Mouse (Mus musculus): ENCODE results near the gene Rps6kc1. TPM values are rescaled to one million over a fixed set of nuclear protein-coding genes. Genes with fewer than 3 reads are reported as not detected.

Rps6kc1 gene
- polyA plus RNA-seq, 1 experiment from 2014 or later, result 28.4 TPM

GRCm38 (mm10) chr1:190658266-190658665, 253.3 kb downstream of the Rps6kc1 start:
- H3K27ac ChIP-seq (replicated peaks), result no peak overlapping the region
- no peak overlapping the region for H3K4me3 ChIP-seq
- H3K4me1 ChIP-seq, result peaks cover 56% of the 10 kb centered on the region
- no peaks in the 10 kb centered on the region for H3K9me3 ChIP-seq
- no peaks in the 10 kb centered on the region for H3K36me3 ChIP-seq
- no peak for ATAC-seq (replicated peaks)
- no peak overlapping the region for H3K4me2 ChIP-seq (replicated peaks)
- 93% methylated on average over 13 of the region's 13 CpGs for WGBS
- H3K9ac ChIP-seq (replicated peaks), result no peak overlapping the region
- no peaks in the 10 kb centered on the region for H3K27me3 ChIP-seq

- ATAC-seq (replicated peaks), result no peak
- H3K4me1 ChIP-seq, result peaks cover 49% of the 10 kb centered on the region
- H3K9ac ChIP-seq (replicated peaks), result no peak overlapping the region
- H3K36me3 ChIP-seq, result no peaks in the 10 kb centered on the region
- H3K4me3 ChIP-seq, result no peak overlapping the region
- H3K27me3 ChIP-seq, result no peaks in the 10 kb centered on the region
- H3K27ac ChIP-seq (replicated peaks), result peak overlapping the region; percentile 59; the same call in 1 of the 2 replicates
- no peaks in the 10 kb centered on the region for H3K9me3 ChIP-seq
- 58% methylated on average over 9 of the region's 9 CpGs for WGBS
- H3K4me2 ChIP-seq (replicated peaks), result no peak overlapping the region
Measured at GRCm38 (mm10) chr1:190656089-190656488, 255.5 kb downstream of the Rps6kc1 start.

- Histone ChIP-seq H3K4me2 (replicated peaks) (no peak overlapping the region), H3K9ac (replicated peaks) (no peak overlapping the region), H3K9me3 (no peaks in the 10 kb centered on the region), H3K27me3 (no peaks in the 10 kb centered on the region), H3K36me3 (no peaks in the 10 kb centered on the region), H3K4me1 (peaks cover 46% of the 10 kb centered on the region), H3K4me3 (no peak overlapping the region), H3K27ac (replicated peaks) (peak overlapping the region; percentile 65)
- 46% methylated on average over 7 of the region's 7 CpGs for WGBS
- ATAC-seq (replicated peaks), result no peak
Measured at GRCm38 (mm10) chr1:190655651-190656050, 255.9 kb downstream of the Rps6kc1 start.

GRCm38 (mm10) chr1:190655081-190655480, 256.5 kb downstream of the Rps6kc1 start:
- Histone ChIP-seq H3K9ac (replicated peaks) (no peak overlapping the region), H3K4me1 (peaks cover 43% of the 10 kb centered on the region), H3K4me2 (replicated peaks) (no peak overlapping the region), H3K36me3 (no peaks in the 10 kb centered on the region), H3K27me3 (no peaks in the 10 kb centered on the region), H3K9me3 (no peaks in the 10 kb centered on the region), H3K4me3 (no peak overlapping the region), H3K27ac (replicated peaks) (peak overlapping the region; percentile 65; the same call in 1 of the 2 replicates)
- ATAC-seq (replicated peaks), result no peak
- WGBS, result 72% methylated on average over 7 of the region's 7 CpGs

GRCm38 (mm10) chr1:190654694-190655001, 256.9 kb downstream of the Rps6kc1 start:
- H3K9ac ChIP-seq (replicated peaks), result no peak overlapping the region
- peaks cover 38% of the 10 kb centered on the region for H3K4me1 ChIP-seq
- H3K27me3 ChIP-seq, result no peaks in the 10 kb centered on the region
- H3K4me2 ChIP-seq (replicated peaks), result peak overlapping the region; percentile 27
- peak; percentile 68 for ATAC-seq (replicated peaks)
- peak overlapping the region; percentile 65 for H3K27ac ChIP-seq (replicated peaks)
- no peaks in the 10 kb centered on the region for H3K9me3 ChIP-seq
- H3K36me3 ChIP-seq, result no peaks in the 10 kb centered on the region
- H3K4me3 ChIP-seq, result no peak overlapping the region
- WGBS, result 35% methylated on average over 6 of the region's 6 CpGs

- H3K4me1 ChIP-seq, result peaks cover 37% of the 10 kb centered on the region
- no peak overlapping the region for H3K9ac ChIP-seq (replicated peaks)
- no peak overlapping the region for H3K4me3 ChIP-seq
- WGBS, result 16% methylated on average over 20 of the region's 20 CpGs
- peak overlapping the region; percentile 27 for H3K4me2 ChIP-seq (replicated peaks)
- peak; percentile 76 for ATAC-seq (replicated peaks)
- H3K27ac ChIP-seq (replicated peaks), result peak overlapping the region; percentile 65
- H3K36me3 ChIP-seq, result no peaks in the 10 kb centered on the region
- H3K27me3 ChIP-seq, result no peaks in the 10 kb centered on the region
- H3K9me3 ChIP-seq, result no peaks in the 10 kb centered on the region
Measured at GRCm38 (mm10) chr1:190653989-190654693, 257.4 kb downstream of the Rps6kc1 start.

GRCm38 (mm10) chr1:190653081-190653480, 258.5 kb downstream of the Rps6kc1 start:
- Histone ChIP-seq H3K4me2 (replicated peaks) (no peak overlapping the region), H3K27me3 (no peaks in the 10 kb centered on the region), H3K36me3 (no peaks in the 10 kb centered on the region), H3K4me3 (no peak overlapping the region), H3K27ac (replicated peaks) (no peak overlapping the region), H3K9me3 (no peaks in the 10 kb centered on the region), H3K9ac (replicated peaks) (no peak overlapping the region), H3K4me1 (peaks cover 30% of the 10 kb centered on the region)
- WGBS, result 82% methylated on average over 6 of the region's 6 CpGs
- ATAC-seq (replicated peaks), result no peak

Other genes starting within 250 kb of the Rps6kc1 start
- 64.6 and 67.6 TPM in 2 replicates for gene Angel2, start 13.3 kb upstream of the Rps6kc1 start, polyA plus RNA-seq (2015; fragmentation: Nextera tagmentation; extraction: Ambion mirVana)
- gene Vash2, start 67.5 kb upstream of the Rps6kc1 start, polyA plus RNA-seq (2015; fragmentation: Nextera tagmentation; extraction: Ambion mirVana), result 84.1 and 88.7 TPM in 2 replicates
- gene Flvcr1, start 114.4 kb upstream of the Rps6kc1 start, polyA plus RNA-seq (2015; fragmentation: Nextera tagmentation; extraction: Ambion mirVana), result 6.9 and 8.1 TPM in 2 replicates
- gene Spata45, start 124.9 kb upstream of the Rps6kc1 start, polyA plus RNA-seq (2015; fragmentation: Nextera tagmentation; extraction: Ambion mirVana), result not detected in 2 replicates
- 10.3 and 12.6 TPM in 2 replicates for gene Tatdn3, start 151.2 kb upstream of the Rps6kc1 start, polyA plus RNA-seq (2015; fragmentation: Nextera tagmentation; extraction: Ambion mirVana)
- gene Nsl1, start 151.2 kb upstream of the Rps6kc1 start, polyA plus RNA-seq (2015; fragmentation: Nextera tagmentation; extraction: Ambion mirVana), result 9.7 and 10.5 TPM in 2 replicates
- 1.6 and 1.9 TPM in 2 replicates for gene Batf3, start 186.1 kb upstream of the Rps6kc1 start, polyA plus RNA-seq (2015; fragmentation: Nextera tagmentation; extraction: Ambion mirVana)